ENCODE assay signal across 19 mouse cellular contexts in genomic region chr1:78141741-78142501, GRCm38 (mm10). TPM values are rescaled to one million over a fixed set of nuclear protein-coding genes. Genes with fewer than 3 reads are reported as not detected.
A peak's percentile ranks its signal among the peaks of the same experiment; 100 is the strongest.
DNase-seq lines count a peak whose midpoint lies in the region; ATAC-seq lines count a peak whose summit lies in the region.
"Had no signal": no experiment of that assay in that cellular context is flagged by ENCODE, and none has a peak within 500 bp of the region (broad histone marks: within the 10 kb centered on the region; RNA-seq: fewer than 3 reads in every experiment).

No protein-coding gene starts in this region.

- H3K4me1 ChIP-seq in forebrain, embryonic 14.5 days (ENCODE audit: control insufficient read depth, insufficient read depth, low read length): no peaks in the 10 kb centered on the region
- H3K4me1 ChIP-seq in forebrain, embryonic 13.5 days: no peaks in the 10 kb centered on the region
- peaks cover 6% of the 10 kb centered on the region; the same call in 1 of the 2 replicates for H3K4me1 ChIP-seq in embryonic facial prominence, embryonic 14.5 days (ENCODE audit: control insufficient read depth, insufficient read depth, low read length)
- peaks cover 68% of the 10 kb centered on the region for H3K4me1 ChIP-seq in midbrain, embryonic 13.5 days (replicated peaks)

- H3K4me3 ChIP-seq in forebrain, embryonic 14.5 days (ENCODE audit: low read depth, low read length): no peak overlapping the region
- H3K4me3 ChIP-seq in forebrain, embryonic 13.5 days: no peak overlapping the region
- H3K4me3 ChIP-seq in embryonic facial prominence, embryonic 14.5 days (ENCODE audit: low read depth, low read length): no peak overlapping the region
- no peak overlapping the region for H3K4me3 ChIP-seq in midbrain, embryonic 13.5 days (replicated peaks)

- peaks cover 94% of the 10 kb centered on the region for H3K27me3 ChIP-seq in forebrain, embryonic 14.5 days (replicated peaks; ENCODE audit: control insufficient read depth, insufficient read depth, low read length)
- peaks cover 95% of the 10 kb centered on the region for H3K27me3 ChIP-seq in forebrain, embryonic 13.5 days
- peaks cover 58% of the 10 kb centered on the region for H3K27me3 ChIP-seq in embryonic facial prominence, embryonic 14.5 days (replicated peaks; ENCODE audit: control insufficient read depth, insufficient read depth, low read length)
- H3K27me3 ChIP-seq in midbrain, embryonic 13.5 days: peaks cover 90% of the 10 kb centered on the region

- H3K27ac ChIP-seq in forebrain, embryonic 14.5 days (ENCODE audit: low read depth, low read length): no peak overlapping the region
- no peak overlapping the region for H3K27ac ChIP-seq in forebrain, embryonic 13.5 days
- no peak overlapping the region for H3K27ac ChIP-seq in embryonic facial prominence, embryonic 14.5 days (replicated peaks; ENCODE audit: low read depth, low read length)
- peak overlapping the region; percentile 39; the same call in 1 of the 2 replicates for H3K27ac ChIP-seq in midbrain, embryonic 13.5 days
- H3K27ac ChIP-seq: macrophage had no signal

- WGBS in forebrain, embryonic 14.5 days: 13% methylated on average over 9 of the region's 9 CpGs
- WGBS in forebrain, embryonic 13.5 days: 10% methylated on average over 9 of the region's 9 CpGs
- WGBS in embryonic facial prominence, embryonic 14.5 days: 21% methylated on average over 9 of the region's 9 CpGs
- WGBS in midbrain, embryonic 13.5 days: 9% methylated on average over 9 of the region's 9 CpGs

- no peaks in the 10 kb centered on the region for H3K36me3 ChIP-seq in forebrain, embryonic 14.5 days (ENCODE audit: control insufficient read depth, insufficient read depth, low read length)
- no peaks in the 10 kb centered on the region for H3K36me3 ChIP-seq in forebrain, embryonic 13.5 days (ENCODE audit: poor library complexity, severe bottlenecking)
- H3K36me3 ChIP-seq in embryonic facial prominence, embryonic 14.5 days (ENCODE audit: control insufficient read depth, insufficient read depth, low read length): no peaks in the 10 kb centered on the region
- H3K36me3 ChIP-seq in midbrain, embryonic 13.5 days: no peaks in the 10 kb centered on the region

- no peak overlapping the region for H3K9ac ChIP-seq in forebrain, embryonic 14.5 days (ENCODE audit: low read length)
- no peak overlapping the region for H3K9ac ChIP-seq in forebrain, embryonic 13.5 days
- H3K9ac ChIP-seq in embryonic facial prominence, embryonic 14.5 days (ENCODE audit: low read depth, low read length): no peak overlapping the region
- H3K9ac ChIP-seq in midbrain, embryonic 13.5 days (replicated peaks): no peak overlapping the region

- H3K4me2 ChIP-seq in forebrain, embryonic 14.5 days (ENCODE audit: low read length): no peak overlapping the region
- H3K4me2 ChIP-seq in forebrain, embryonic 13.5 days: no peak overlapping the region
- no peak overlapping the region for H3K4me2 ChIP-seq in embryonic facial prominence, embryonic 14.5 days (ENCODE audit: low read depth, low read length)
- H3K4me2 ChIP-seq in midbrain, embryonic 13.5 days (replicated peaks): peak overlapping the region; percentile 17; the same call in 1 of the 2 replicates

- no peaks in the 10 kb centered on the region for H3K9me3 ChIP-seq in forebrain, embryonic 14.5 days (replicated peaks; ENCODE audit: control insufficient read depth, low read length)
- H3K9me3 ChIP-seq in forebrain, embryonic 13.5 days (replicated peaks): no peaks in the 10 kb centered on the region
- H3K9me3 ChIP-seq in embryonic facial prominence, embryonic 14.5 days (ENCODE audit: control insufficient read depth, low read length): no peaks in the 10 kb centered on the region
- no peaks in the 10 kb centered on the region for H3K9me3 ChIP-seq in midbrain, embryonic 13.5 days

- peak; percentile 54; the same call in 1 of the 2 replicates for ATAC-seq in forebrain, embryonic 14.5 days
- ATAC-seq in forebrain, embryonic 13.5 days: no peak
- no peak for ATAC-seq in embryonic facial prominence, embryonic 14.5 days (ENCODE audit: low read depth)
- ATAC-seq in midbrain, embryonic 13.5 days: peak; percentile 53; the same call in 1 of the 2 replicates
- ATAC-seq in CD4-positive, CD25-positive, alpha-beta regulatory T cell, adult 4 months: no peak

- DNase-seq in forebrain, embryonic 14.5 days (ENCODE audit: low spot score): peak; percentile 61
- peak; percentile 87 for DNase-seq in MN1 (ENCODE audit: low spot score)
- DNase-seq in embryonic facial prominence, embryonic 14.5 days (ENCODE audit: low spot score): peak; percentile 34
- DNase-seq in layer of hippocampus, postnatal 36 days: no peak
- DNase-seq in thymus, postnatal 25 days: no peak
- DNase-seq: B cell, adult 2 months; cerebellum, adult 11 months; heart, adult 18-20 months; heart, postnatal 36 days; kidney, adult 9 months; right cerebral cortex, adult 18-20 months had no signal

RNA-seq across cellular contexts. Expression of gene Pax3, which starts 55.0 kb away (rescaled TPM):
- 0.24 and 0.33 TPM in 2 replicates for polyA plus RNA-seq in forebrain, embryonic 14.5 days (2014; fragmentation: Nextera tagmentation; extraction: Ambion mirVana)
- 0.53 and 0.65 TPM in 2 replicates for polyA plus RNA-seq in forebrain, embryonic 13.5 days (2015; fragmentation: Nextera tagmentation; extraction: Ambion mirVana)
- 9.4 and 12.4 TPM in 2 replicates for polyA plus RNA-seq in embryonic facial prominence, embryonic 14.5 days (2014; fragmentation: Nextera tagmentation; extraction: Ambion mirVana)
- polyA plus RNA-seq in midbrain, embryonic 13.5 days (2015; fragmentation: Nextera tagmentation; extraction: Ambion mirVana): 30.4 and 35.6 TPM in 2 replicates
- polyA plus RNA-seq in CD4-positive, CD25-positive, alpha-beta regulatory T cell, adult 4 months (2017; shearing (Covaris generic)): not detected
- not detected for total RNA-seq in layer of hippocampus, postnatal 36 days (2021)
- total RNA-seq: adrenal gland, postnatal 4 days; heart, adult 18-20 months; heart, postnatal 36 days; layer of hippocampus, adult 18-20 months; left cerebral cortex, postnatal 25 days had no signal
- polyA plus RNA-seq: liver, embryonic 16.5 days; macrophage had no signal

Comparison
In these comparisons a context has a peak if more than half of its experiments do, and no peak if none do; other contexts are left out.
1. ATAC-seq: peak in forebrain, embryonic 14.5 days (single experiment) and midbrain, embryonic 13.5 days (single experiment); none in forebrain, embryonic 13.5 days (single experiment), embryonic facial prominence, embryonic 14.5 days (single experiment) and CD4-positive, CD25-positive, alpha-beta regulatory T cell, adult 4 months (single experiment).
2. DNase-seq: peak in forebrain, embryonic 14.5 days (single experiment), MN1 (single experiment) and embryonic facial prominence, embryonic 14.5 days (single experiment); none in layer of hippocampus, postnatal 36 days (0 of 2) and thymus, postnatal 25 days (single experiment).